Comparison of ENCODE assay signal across 10 mouse cellular contexts in genomic region chr14:50352438-50352837, GRCm38 (mm10). TPM values are rescaled to one million over a fixed set of nuclear protein-coding genes. Genes with fewer than 3 reads are reported as not detected.
A peak's percentile ranks its signal among the peaks of the same experiment; 100 is the strongest.
DNase-seq lines count a peak whose midpoint lies in the region; ATAC-seq lines count a peak whose summit lies in the region.
"Had no signal": no experiment of that assay in that cellular context is flagged by ENCODE, and none has a peak within 500 bp of the region (broad histone marks: within the 10 kb centered on the region; RNA-seq: fewer than 3 reads in every experiment).

No protein-coding gene starts in this region.

- H3K9me3 ChIP-seq in hindbrain, embryonic 10.5 days, result no peaks in the 10 kb centered on the region
- H3K9me3 ChIP-seq in hindbrain, embryonic 14.5 days (ENCODE audit: control insufficient read depth, low read length), result no peaks in the 10 kb centered on the region
- no peaks in the 10 kb centered on the region for H3K9me3 ChIP-seq in embryonic facial prominence, embryonic 10.5 days
- 0 out of 2 replicates have a peak, but pooled peaks cover 4% of the 10 kb centered on the region for H3K9me3 ChIP-seq in forebrain, embryonic 10.5 days

- no peak overlapping the region for H3K4me2 ChIP-seq in hindbrain, embryonic 14.5 days (replicated peaks)

- H3K27ac ChIP-seq in hindbrain, embryonic 10.5 days, result no peak overlapping the region
- no peak overlapping the region for H3K27ac ChIP-seq in hindbrain, embryonic 14.5 days
- no peak overlapping the region for H3K27ac ChIP-seq in embryonic facial prominence, embryonic 10.5 days (replicated peaks)
- H3K27ac ChIP-seq in forebrain, embryonic 10.5 days, result no peak overlapping the region
- H3K27ac ChIP-seq: macrophage had no signal

- WGBS in hindbrain, embryonic 10.5 days, result 43% methylated on average over 3 of the region's 3 CpGs
- 45% methylated on average over 3 of the region's 3 CpGs for WGBS in hindbrain, embryonic 14.5 days
- WGBS in embryonic facial prominence, embryonic 10.5 days, result 50% methylated on average over 3 of the region's 3 CpGs
- WGBS in forebrain, embryonic 10.5 days, result 47% methylated on average over 3 of the region's 3 CpGs

- no peaks in the 10 kb centered on the region for H3K27me3 ChIP-seq in hindbrain, embryonic 10.5 days (ENCODE audit: insufficient read depth, poor library complexity, severe bottlenecking)
- no peaks in the 10 kb centered on the region for H3K27me3 ChIP-seq in hindbrain, embryonic 14.5 days (ENCODE audit: control insufficient read depth, insufficient read depth, low read length)
- H3K27me3 ChIP-seq in embryonic facial prominence, embryonic 10.5 days (replicated peaks; ENCODE audit: low read depth, poor library complexity, severe bottlenecking), result no peaks in the 10 kb centered on the region
- H3K27me3 ChIP-seq in forebrain, embryonic 10.5 days (ENCODE audit: poor library complexity, severe bottlenecking), result no peaks in the 10 kb centered on the region

- DNase-seq in hindbrain, embryonic 10.5 days (ENCODE audit: low spot score), result peak; percentile 19
- DNase-seq in hindbrain, embryonic 14.5 days (ENCODE audit: low spot score), result no peak
- DNase-seq in thymus, postnatal 14 days, result peak; percentile 3
- DNase-seq in thymus, adult 18-20 months, result no peak
- DNase-seq in embryonic facial prominence, embryonic 10.5 days (ENCODE audit: low spot score), result peak; percentile 34
- DNase-seq in testis, postnatal 10 days (ENCODE audit: low spot score), result peak; percentile 70
- no peak for DNase-seq in forebrain, embryonic 10.5 days (ENCODE audit: extremely low spot score, low spot score)
- no peak for DNase-seq in heart, adult 8-10 months (ENCODE audit: low spot score)

- no peaks in the 10 kb centered on the region for H3K4me1 ChIP-seq in hindbrain, embryonic 10.5 days (replicated peaks)
- H3K4me1 ChIP-seq in hindbrain, embryonic 14.5 days (replicated peaks; ENCODE audit: control insufficient read depth, insufficient read depth, low read length), result no peaks in the 10 kb centered on the region
- no peaks in the 10 kb centered on the region for H3K4me1 ChIP-seq in embryonic facial prominence, embryonic 10.5 days
- no peaks in the 10 kb centered on the region for H3K4me1 ChIP-seq in forebrain, embryonic 10.5 days

- H3K9ac ChIP-seq in hindbrain, embryonic 14.5 days, result no peak overlapping the region

- no peaks in the 10 kb centered on the region for H3K36me3 ChIP-seq in hindbrain, embryonic 10.5 days
- no peaks in the 10 kb centered on the region for H3K36me3 ChIP-seq in hindbrain, embryonic 14.5 days (replicated peaks; ENCODE audit: control insufficient read depth, insufficient read depth)
- H3K36me3 ChIP-seq in embryonic facial prominence, embryonic 10.5 days (replicated peaks), result no peaks in the 10 kb centered on the region
- H3K36me3 ChIP-seq in forebrain, embryonic 10.5 days (replicated peaks), result no peaks in the 10 kb centered on the region

- ATAC-seq in hindbrain, embryonic 14.5 days (ENCODE audit: low FRiP score), result no peak

- H3K4me3 ChIP-seq in hindbrain, embryonic 10.5 days, result no peak overlapping the region
- no peak overlapping the region for H3K4me3 ChIP-seq in hindbrain, embryonic 14.5 days (replicated peaks; ENCODE audit: low read length)
- H3K4me3 ChIP-seq in embryonic facial prominence, embryonic 10.5 days, result no peak overlapping the region
- H3K4me3 ChIP-seq in forebrain, embryonic 10.5 days, result no peak overlapping the region

RNA-seq across cellular contexts. Expression of gene Olfr735, which starts 3.8 kb away (rescaled TPM):
- polyA plus RNA-seq in hindbrain, embryonic 10.5 days (2016; fragmentation: Nextera tagmentation; extraction: Ambion mirVana), result not detected in 2 replicates
- not detected in 2 replicates for polyA plus RNA-seq in hindbrain, embryonic 14.5 days (2014; fragmentation: Nextera tagmentation; extraction: Ambion mirVana)
- polyA plus RNA-seq in embryonic facial prominence, embryonic 10.5 days (2016; fragmentation: Nextera tagmentation; extraction: Ambion mirVana), result not detected in 2 replicates
- not detected in 2 replicates for polyA plus RNA-seq in forebrain, embryonic 10.5 days (2016; fragmentation: Nextera tagmentation; extraction: Ambion mirVana)
- total RNA-seq in heart, adult 8-10 months (2022), result not detected
- total RNA-seq: heart, adult 18-20 months had no signal
- polyA plus RNA-seq: macrophage had no signal

RNA-seq across cellular contexts. Expression of gene Tlr11, which starts 5.3 kb away (rescaled TPM):
- not detected in 2 replicates for polyA plus RNA-seq in hindbrain, embryonic 10.5 days (2016; fragmentation: Nextera tagmentation; extraction: Ambion mirVana)
- not detected in 2 replicates for polyA plus RNA-seq in hindbrain, embryonic 14.5 days (2014; fragmentation: Nextera tagmentation; extraction: Ambion mirVana)
- polyA plus RNA-seq in embryonic facial prominence, embryonic 10.5 days (2016; fragmentation: Nextera tagmentation; extraction: Ambion mirVana), result not detected in 2 replicates
- not detected in 2 replicates for polyA plus RNA-seq in forebrain, embryonic 10.5 days (2016; fragmentation: Nextera tagmentation; extraction: Ambion mirVana)
- under 1 TPM in 2 of 4 experiments, not detected in 2; 0.09 to 0.13 TPM for total RNA-seq in heart, adult 8-10 months (2022)

RNA-seq across cellular contexts. Expression of gene Olfr734, which starts 25.9 kb away (rescaled TPM):
- polyA plus RNA-seq in hindbrain, embryonic 10.5 days (2016; fragmentation: Nextera tagmentation; extraction: Ambion mirVana), result not detected in 2 replicates
- polyA plus RNA-seq in hindbrain, embryonic 14.5 days (2014; fragmentation: Nextera tagmentation; extraction: Ambion mirVana), result not detected in 2 replicates
- not detected in 2 replicates for polyA plus RNA-seq in embryonic facial prominence, embryonic 10.5 days (2016; fragmentation: Nextera tagmentation; extraction: Ambion mirVana)
- not detected in 2 replicates for polyA plus RNA-seq in forebrain, embryonic 10.5 days (2016; fragmentation: Nextera tagmentation; extraction: Ambion mirVana)
- not detected for total RNA-seq in heart, adult 8-10 months (2022)
- total RNA-seq: heart, adult 18-20 months had no signal
- polyA plus RNA-seq: macrophage had no signal

RNA-seq across cellular contexts. Expression of gene Olfr736, which starts 28.5 kb away (rescaled TPM):
- not detected in 2 replicates for polyA plus RNA-seq in hindbrain, embryonic 10.5 days (2016; fragmentation: Nextera tagmentation; extraction: Ambion mirVana)
- polyA plus RNA-seq in hindbrain, embryonic 14.5 days (2014; fragmentation: Nextera tagmentation; extraction: Ambion mirVana), result not detected in 2 replicates
- polyA plus RNA-seq in embryonic facial prominence, embryonic 10.5 days (2016; fragmentation: Nextera tagmentation; extraction: Ambion mirVana), result not detected in 2 replicates
- polyA plus RNA-seq in forebrain, embryonic 10.5 days (2016; fragmentation: Nextera tagmentation; extraction: Ambion mirVana), result not detected in 2 replicates
- not detected for total RNA-seq in heart, adult 8-10 months (2022)
- total RNA-seq: heart, adult 18-20 months had no signal
- polyA plus RNA-seq: macrophage had no signal

RNA-seq across cellular contexts. Expression of gene Olfr733, which starts 51.1 kb away (rescaled TPM):
- polyA plus RNA-seq in hindbrain, embryonic 10.5 days (2016; fragmentation: Nextera tagmentation; extraction: Ambion mirVana), result not detected in 2 replicates
- polyA plus RNA-seq in hindbrain, embryonic 14.5 days (2014; fragmentation: Nextera tagmentation; extraction: Ambion mirVana), result not detected in 2 replicates
- not detected in 2 replicates for polyA plus RNA-seq in embryonic facial prominence, embryonic 10.5 days (2016; fragmentation: Nextera tagmentation; extraction: Ambion mirVana)
- polyA plus RNA-seq in forebrain, embryonic 10.5 days (2016; fragmentation: Nextera tagmentation; extraction: Ambion mirVana), result not detected in 2 replicates
- not detected for total RNA-seq in heart, adult 8-10 months (2022)
- total RNA-seq: heart, adult 18-20 months had no signal
- polyA plus RNA-seq: macrophage had no signal

Comparison
In these comparisons a context has a peak if more than half of its experiments do, and no peak if none do; other contexts are left out.
1. DNase-seq: peak in hindbrain, embryonic 10.5 days (single experiment), thymus, postnatal 14 days (single experiment), embryonic facial prominence, embryonic 10.5 days (single experiment) and testis, postnatal 10 days (single experiment); none in hindbrain, embryonic 14.5 days (single experiment), thymus, adult 18-20 months (0 of 2), forebrain, embryonic 10.5 days (single experiment) and heart, adult 8-10 months (single experiment).